Mouse (Mus musculus) yolk sac, embryonic 10.5 days (tissue): ENCODE measurements at regions not wholly inside any gene's neighbourhood (a gene's known extent, or its start where the extent isn't known, plus 50 kb on each side); places are given as distances from the start of the nearest gene placed in this dataset.
A peak's percentile ranks its signal among the peaks of the same experiment; 100 is the strongest.

Experiments
- DNase-seq: peaks from one replicate; pipeline ENCODE4 v3.0.0-alpha.2; 2017; ENCODE audit warnings: low spot score

DNA sequence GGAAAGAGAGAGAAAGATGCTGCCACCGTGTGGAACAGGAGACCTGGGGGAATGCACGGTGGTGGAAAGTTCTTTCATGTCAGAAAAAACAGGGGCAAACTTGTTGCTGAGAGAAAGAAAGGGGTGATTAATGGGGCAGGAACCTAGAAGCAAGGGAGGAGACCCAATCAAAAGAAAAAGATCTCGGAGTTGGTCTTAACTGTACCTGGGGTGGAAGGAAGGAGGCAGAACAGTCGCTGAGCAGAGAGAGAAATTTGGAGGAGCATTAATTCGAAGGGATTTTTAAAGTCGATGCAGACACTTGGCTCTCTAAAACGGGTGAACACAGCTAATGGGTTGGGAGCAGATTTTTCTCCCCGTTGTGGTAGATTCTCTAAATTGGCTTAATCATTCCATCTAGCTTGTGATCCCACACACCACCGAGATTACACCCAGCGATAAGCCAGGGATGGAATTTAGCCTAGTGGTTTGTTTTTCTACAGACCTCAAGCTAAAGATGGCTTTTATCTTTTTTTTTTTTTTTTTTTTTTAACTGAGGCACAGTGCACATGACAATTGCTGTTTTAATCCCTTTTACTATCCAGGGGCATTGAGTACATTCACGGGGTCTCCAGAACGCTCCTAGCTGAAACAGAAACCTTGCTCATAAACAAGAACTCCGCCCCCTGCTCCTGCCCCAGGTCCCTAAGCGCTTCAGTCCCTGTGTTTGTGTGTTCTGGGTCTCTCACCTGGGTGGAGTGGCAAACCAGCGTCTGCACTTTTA is 73.1 kb upstream of the Cpm start:
- DNase-seq: no peak

- DNase-seq: no peak
Observed at GRCm38 (mm10) chr10:117555542-117555941, 73.8 kb upstream of the Cpm start.

GRCm38 (mm10) chr10:117555044-117555443 is 74.3 kb upstream of the Cpm start:
- no peak for DNase-seq

DNA sequence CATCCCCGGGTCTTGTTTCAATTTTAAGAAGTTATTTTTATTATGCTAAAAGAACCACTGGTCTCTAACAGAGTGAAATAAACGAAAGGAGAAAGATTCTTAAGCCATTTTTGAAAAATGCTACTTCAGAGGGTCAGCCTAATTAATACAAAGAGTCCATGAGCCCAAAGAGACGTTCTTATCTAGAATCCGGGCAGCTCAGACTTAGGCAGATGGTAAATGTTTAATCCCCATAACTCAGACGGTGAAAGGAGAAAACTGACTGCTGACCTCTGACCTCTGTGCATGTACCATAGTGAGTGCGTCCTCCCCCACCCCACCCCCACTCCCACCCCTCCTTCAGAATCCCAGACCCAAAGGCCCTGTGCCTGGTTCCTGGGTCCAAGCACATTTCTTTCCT is 74.8 kb upstream of the Cpm start:
- peak; percentile 75 for DNase-seq

DNA sequence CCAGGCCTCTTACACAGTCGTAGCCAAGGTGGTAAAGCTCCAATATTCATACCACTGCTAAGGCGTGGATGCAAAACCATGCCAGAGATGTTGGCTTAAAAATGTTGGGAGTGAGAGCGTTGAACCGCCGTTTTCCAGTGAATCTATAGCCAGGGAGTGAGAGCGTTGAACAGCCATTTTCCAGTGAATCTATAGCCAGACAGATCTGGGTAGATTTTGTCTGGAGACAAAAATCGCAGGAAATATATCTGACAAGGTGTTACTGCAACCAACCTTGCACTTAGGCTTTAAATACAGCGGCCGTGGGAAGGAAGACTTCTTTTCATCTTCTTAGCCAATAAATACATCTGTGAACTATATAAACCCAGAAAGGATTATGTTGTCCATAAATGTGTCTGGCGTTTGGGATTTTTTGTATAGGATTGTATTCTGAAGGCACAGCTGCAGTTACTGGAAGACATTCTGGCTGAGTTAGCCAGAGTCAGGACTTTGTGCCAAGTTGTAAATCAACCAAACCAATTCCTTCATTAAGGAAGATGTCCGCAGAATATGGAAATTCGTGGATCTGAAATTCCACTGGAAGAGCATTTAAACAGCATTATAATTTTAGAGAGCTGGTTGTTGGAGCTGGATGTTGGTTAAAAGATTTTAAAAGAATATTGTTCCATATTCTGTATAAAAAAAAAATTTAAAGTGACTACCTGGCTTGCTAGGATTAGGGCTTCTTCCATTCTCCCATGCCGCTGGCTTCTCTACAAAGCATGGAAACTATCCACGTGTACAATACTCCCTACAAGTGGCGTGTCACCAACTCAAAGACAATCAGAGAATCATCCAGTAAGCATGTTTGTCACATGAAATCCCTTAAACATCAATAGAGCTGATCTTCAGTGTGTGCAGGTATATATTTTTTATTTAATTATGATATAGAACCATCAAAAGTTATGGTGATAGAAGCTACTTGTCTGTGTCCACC is 75.8 kb upstream of the Cpm start:
- no peak for DNase-seq

DNA sequence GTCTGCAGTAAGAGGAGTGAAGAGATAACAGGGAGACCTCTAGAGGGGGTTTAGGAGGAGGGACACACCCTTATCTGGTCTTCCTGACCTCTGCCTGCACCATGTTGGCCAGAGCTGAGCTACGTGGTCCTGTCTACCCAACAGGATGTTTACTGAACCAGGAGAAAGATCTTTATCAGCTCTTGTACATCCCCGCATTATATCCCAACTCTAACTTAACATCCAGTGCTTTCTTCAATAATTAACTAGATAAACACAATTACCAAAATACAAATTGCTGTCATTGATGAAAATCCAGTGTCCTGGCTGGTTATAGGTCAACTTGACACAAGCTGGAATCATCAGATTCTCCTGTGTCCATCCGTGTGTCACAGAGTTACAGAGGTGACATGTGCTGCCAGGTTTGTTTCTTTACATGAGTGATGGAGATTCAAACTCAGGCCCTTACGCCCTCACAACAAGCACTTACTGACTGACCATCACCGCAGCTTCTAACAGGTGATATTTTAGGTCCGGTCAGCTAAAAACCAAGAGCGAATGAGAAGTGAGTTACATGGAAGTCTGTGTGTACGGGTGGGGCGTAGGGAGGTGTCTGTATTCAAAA is 77.1 kb upstream of the Cpm start:
- DNase-seq: no peak

DNA sequence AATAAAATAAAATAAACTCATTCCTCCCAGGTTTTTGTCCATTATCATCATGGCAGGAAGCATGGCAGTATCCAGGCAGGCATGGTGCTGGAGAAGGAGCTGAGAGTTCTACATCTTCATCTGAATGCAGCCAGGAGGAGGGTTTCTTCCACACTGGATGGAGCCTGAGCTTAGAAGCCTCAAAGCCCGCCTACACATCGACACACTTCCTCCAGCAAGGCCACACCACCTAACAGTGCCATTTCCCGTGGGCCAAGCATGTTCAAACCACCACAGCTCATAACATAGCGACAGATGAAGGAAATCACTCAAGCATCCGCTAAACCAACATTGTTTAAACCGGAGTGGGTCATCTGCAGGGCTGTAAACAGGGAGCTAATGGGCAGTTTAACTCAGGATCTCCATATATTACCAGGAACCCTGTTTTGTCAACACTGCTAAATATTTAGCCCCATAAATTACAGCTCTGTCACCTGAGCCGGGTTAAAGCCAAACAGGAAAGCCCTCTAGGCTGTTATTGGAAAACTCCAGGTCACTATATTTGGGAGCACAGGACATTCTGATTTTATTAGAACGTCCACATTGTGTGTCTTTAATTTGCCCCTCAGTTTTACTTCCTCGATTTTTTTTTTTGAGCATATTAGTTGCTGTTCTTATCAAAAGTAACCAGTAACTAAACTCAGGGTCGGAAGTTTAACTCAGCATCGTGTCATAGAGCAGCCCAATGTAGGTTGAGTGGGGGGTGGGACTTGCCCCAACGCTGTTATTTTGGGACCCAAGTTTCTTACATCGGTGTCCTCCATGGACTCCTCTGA is 77.9 kb upstream of the Cpm start:
- no peak for DNase-seq

- no peak for DNase-seq
Observed at GRCm38 (mm10) chr10:117549854-117550605, 79.3 kb upstream of the Cpm start.

DNA sequence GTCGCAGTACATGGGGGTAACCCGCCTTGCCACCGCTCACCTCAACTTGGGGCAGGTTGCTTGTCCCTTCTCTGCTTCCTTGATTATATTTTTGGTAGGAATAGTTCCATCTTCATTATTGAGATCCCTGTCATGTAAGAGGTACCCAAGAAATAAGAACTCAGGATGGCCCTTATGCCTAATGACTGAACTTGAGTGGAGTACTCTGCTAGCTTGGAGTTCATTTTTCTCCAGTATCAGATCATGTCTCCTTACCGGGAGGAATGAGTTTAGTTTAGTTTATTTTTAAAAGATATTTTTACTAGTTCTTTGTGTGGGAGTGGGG is 79.8 kb upstream of the Cpm start:
- DNase-seq: no peak

DNA sequence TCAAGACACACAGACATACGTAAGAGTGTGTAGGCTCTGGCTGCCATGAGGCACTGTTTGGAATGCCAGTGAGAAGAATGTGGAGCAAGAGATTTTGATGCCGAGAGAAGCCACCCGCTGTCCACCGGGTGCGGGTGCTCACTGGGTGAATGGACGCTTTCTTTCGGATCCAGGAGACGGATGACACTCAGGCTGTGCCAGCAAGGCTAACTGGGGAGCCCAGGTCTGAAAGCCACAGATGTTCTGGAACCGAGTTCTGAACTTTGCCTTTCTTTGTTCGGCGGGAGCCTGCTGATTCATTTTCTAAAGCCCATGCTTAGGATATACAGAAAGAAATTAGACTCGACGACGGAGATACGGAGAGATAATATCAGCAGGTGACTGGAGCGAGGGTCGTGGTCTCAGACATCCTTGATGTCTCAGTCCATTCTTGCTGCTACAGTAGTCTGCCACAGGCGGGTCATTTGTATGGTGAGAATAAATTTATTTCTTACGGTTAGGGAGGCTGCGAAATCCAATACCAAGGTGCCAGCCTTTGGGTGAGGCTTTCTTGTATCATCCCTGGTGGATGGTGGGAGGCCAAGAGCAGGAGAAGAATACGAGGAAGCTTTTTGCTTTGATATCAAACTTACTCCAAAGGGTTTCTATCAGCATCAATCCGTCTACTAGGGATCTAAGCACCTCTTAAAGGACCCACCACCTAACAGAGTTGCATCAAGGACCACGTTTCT is 80.4 kb upstream of the Cpm start:
- DNase-seq: no peak

- DNase-seq: no peak
Observed at GRCm38 (mm10) chr10:117548262-117548661, 81.0 kb upstream of the Cpm start.

GRCm38 (mm10) chr10:117547275-117547674 is 82.0 kb upstream of the Cpm start:
- no peak for DNase-seq

DNA sequence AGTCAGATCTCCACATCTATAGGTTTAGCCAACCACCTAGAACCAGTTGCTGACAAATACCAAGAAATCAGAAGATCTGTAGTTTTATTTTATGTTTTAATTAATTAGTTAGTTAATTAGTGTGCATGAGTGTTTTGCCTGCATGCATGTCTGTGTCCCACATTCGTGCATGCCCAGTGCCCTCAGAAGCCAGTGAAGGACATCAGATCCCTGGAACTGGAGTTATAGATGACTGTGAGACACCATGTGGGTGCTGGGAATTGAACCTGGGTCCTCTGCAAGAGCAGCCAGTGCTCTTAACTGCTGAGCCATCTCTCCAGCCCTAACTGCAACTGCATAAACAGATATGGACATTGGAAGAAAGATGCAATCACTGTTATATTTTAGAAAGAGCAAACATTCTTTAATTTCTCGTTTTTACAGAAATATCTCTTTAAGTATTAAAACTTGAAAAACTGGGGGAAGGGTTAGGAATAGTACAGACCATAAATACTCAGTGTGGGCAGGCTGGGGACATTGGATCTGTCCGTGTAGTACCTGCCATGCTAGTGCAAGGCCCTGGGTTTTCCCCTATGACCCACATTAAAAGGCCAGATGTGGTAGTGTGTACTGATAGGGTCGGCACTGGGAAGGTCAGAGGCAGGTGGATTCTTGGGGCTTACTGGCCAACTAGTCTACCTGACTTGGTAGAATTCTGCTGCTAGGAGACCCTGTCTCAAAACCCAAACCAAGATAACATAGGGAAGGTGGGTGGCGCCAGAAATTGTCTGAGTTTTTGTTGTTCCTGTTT is 83.3 kb upstream of the Cpm start:
- DNase-seq: no peak

DNA sequence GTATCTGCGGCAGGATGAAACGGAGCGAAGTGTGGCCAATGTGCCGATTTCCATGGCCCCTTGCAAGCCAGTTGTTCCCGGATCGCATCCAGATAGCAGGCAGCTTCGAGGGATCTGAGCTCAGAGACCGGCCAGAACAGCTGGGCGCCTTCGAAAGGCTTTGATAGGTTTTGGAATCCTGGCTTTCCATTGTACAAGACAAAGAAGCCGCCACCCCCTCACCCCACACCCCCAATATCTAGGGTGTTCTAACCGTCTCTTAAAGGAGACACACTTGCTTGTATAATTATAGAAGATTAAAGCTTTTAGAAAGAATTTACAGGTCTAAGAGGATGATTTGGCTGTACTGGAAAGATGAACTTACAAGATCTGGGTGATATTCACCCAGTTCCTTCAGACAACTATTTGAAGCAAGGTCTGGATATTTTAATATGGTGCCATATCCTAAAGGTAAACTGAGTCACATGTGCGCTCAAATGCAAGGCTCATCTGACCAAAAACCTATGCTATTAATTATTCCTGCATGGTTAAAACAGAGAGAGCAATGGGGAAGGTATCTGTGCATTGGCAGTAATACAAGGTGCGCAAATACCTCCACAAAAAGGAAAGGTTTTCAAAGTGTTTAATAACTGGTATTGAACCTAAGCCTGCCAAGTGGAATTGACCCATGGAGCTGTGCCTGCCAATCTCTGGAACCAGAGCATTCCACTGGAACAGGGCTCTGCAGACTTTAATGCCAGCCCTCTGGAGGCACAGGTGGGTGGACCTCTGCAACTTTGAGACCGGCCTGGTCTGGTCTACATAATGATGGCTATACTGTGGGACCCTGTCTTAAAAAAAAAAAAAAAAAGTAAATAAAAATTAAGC is 84.4 kb upstream of the Cpm start:
- DNase-seq: no peak

- DNase-seq: no peak
Observed at GRCm38 (mm10) chr10:117543995-117544679, 85.2 kb upstream of the Cpm start.

GRCm38 (mm10) chr10:117543696-117543950 is 85.7 kb upstream of the Cpm start:
- no peak for DNase-seq

GRCm38 (mm10) chr10:117542886-117543695 is 86.2 kb upstream of the Cpm start:
- DNase-seq: no peak

DNA sequence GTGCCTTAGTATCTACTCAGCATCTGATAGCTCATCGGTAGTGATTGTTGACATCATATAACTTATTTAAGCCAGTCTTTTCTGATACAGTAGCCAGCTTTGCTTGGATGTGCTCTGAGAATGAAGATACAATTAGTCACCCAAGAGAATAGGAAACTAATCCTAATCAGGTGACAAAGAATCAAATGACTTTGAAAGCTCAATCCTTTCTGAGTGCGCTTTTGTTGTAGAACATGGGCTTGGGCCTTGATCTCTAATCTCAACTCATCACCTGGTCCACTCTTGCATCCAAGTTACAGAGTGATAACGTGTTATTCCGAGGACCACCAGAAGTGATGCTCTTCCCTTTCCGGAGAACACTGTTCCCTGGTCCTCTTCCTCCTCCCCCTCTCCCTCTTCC is 86.9 kb upstream of the Cpm start:
- no peak for DNase-seq
